Mouse (Mus musculus): ENCODE measurements around the gene Caap1. TPM values are rescaled to one million over a fixed set of nuclear protein-coding genes. Genes with fewer than 3 reads are reported as not detected.

The Caap1 gene
- polyA plus RNA-seq, 1 experiment from 2014 or later = 23.4 TPM

DNA sequence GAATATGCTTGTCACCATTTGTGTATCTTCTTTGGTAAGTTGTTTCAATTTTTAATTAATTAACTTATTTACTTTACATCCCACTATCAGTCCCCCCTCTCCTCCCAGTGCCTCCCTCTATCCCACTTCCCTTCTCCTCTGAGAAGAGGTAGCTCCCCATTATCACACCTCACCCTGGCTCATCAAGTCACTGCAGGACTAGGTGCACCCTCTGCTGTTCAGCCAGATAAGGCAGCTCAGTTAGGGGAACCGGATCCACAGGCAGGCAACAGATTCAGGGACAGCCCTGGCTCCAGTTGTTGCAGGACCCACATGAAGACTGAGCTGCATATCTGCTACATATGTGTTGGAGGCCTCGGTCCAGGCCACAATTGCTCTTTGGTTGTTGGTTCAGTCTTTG lies 97.2 kb downstream of the Caap1 start:
- 90% methylated on average over 2 of the region's 2 CpGs for WGBS
- H3K4me3 ChIP-seq (replicated peaks) = no peak overlapping the region
- H3K9me3 ChIP-seq = no peaks in the 10 kb centered on the region
- H3K9ac ChIP-seq (replicated peaks) = no peak overlapping the region
- no peak overlapping the region for H3K27ac ChIP-seq
- H3K4me1 ChIP-seq (replicated peaks) = no peaks in the 10 kb centered on the region
- no peak overlapping the region for H3K4me2 ChIP-seq (replicated peaks)
- peaks cover 17% of the 10 kb centered on the region for H3K36me3 ChIP-seq
- H3K27me3 ChIP-seq = no peaks in the 10 kb centered on the region
- no peak for ATAC-seq

DNA sequence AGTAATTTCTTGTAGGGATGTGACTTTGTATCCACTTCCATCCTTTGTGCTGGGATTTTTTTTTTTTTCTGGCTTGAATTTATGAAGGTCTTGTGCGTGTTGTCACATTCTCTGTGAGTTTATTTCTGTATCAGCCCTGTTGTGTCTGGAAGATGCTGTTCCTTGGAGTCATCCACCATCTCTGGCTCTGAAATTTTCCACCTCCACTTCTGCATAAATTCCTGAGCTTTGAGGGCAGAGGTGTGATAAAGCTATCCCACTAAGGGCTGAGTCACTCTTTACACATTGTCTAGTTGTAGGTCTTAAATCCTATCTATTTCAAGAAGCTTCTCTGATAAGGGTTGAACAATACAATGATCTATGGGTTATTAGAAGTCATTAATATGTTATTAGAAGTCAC lies 101.7 kb downstream of the Caap1 start:
- peaks cover 5% of the 10 kb centered on the region for H3K36me3 ChIP-seq
- ATAC-seq = no peak
- no peak overlapping the region for H3K4me3 ChIP-seq (replicated peaks)
- no peak overlapping the region for H3K9ac ChIP-seq (replicated peaks)
- H3K4me1 ChIP-seq (replicated peaks) = no peaks in the 10 kb centered on the region
- no peaks in the 10 kb centered on the region for H3K27me3 ChIP-seq
- no peak overlapping the region for H3K4me2 ChIP-seq (replicated peaks)
- 96% methylated on average over 1 of the region's 1 CpGs for WGBS
- no peak overlapping the region for H3K27ac ChIP-seq
- no peaks in the 10 kb centered on the region for H3K9me3 ChIP-seq

Other genes starting within 250 kb of the Caap1 start
- 0.61 TPM in 1 of 2 replicates, not detected in the other for gene Gm10306, start 250 bp downstream of the Caap1 start, polyA plus RNA-seq (2015; fragmentation: Nextera tagmentation; extraction: Ambion mirVana)
- 82.0 and 85.1 TPM in 2 replicates for gene Plaa, start 46.4 kb upstream of the Caap1 start, polyA plus RNA-seq (2015; fragmentation: Nextera tagmentation; extraction: Ambion mirVana)
- gene Ift74, start 57.7 kb upstream of the Caap1 start, polyA plus RNA-seq (2015; fragmentation: Nextera tagmentation; extraction: Ambion mirVana) = 39.4 and 42.4 TPM in 2 replicates
- 0.59 and 0.86 TPM in 2 replicates for gene Lrrc19, start 93.3 kb upstream of the Caap1 start, polyA plus RNA-seq (2015; fragmentation: Nextera tagmentation; extraction: Ambion mirVana)
- gene Tek, start 182.5 kb upstream of the Caap1 start, polyA plus RNA-seq (2015; fragmentation: Nextera tagmentation; extraction: Ambion mirVana) = 7.5 and 8.3 TPM in 2 replicates